Mouse (Mus musculus): ENCODE results near the gene Kcnh1.

DNA sequence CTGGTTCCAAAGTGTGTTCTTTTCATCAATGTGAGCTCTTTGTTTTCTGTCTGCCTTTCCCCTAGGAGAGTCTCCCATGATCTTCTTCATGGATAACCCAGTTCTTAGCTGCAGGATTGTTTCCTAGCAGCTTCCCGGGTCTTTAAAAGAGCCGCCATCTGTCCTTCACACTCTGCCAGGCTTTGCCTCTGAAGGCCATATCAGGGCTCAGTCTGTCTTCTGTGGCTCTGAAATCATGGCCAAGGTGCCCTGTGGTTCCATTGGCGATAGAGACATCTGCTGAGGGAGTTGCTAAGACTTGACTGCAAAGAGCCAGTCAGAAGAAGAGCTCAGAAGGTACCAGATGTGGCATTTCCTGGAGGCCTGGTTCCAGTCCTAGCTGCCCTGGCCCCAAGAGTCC, 165.7 kb downstream of the Kcnh1 start:
- TF ChIP-seq TAL1 (IDR thresholded peaks at IDR 0.05; ENCODE audit: low read length) (no peak), GATA1 (IDR thresholded peaks at IDR 0.05; ENCODE audit: low read length) (no peak)
